Mouse (Mus musculus): ENCODE measurements at regions not wholly inside any gene's neighbourhood (a gene's known extent, or its start where the extent isn't known, plus 50 kb on each side); places are given as distances from the start of the nearest gene placed in this dataset.
"Not testable (repeated sequence)": the region's sequence is repeated elsewhere in the genome, so short reads cannot be mapped to it uniquely, and the experiment has no call there.

GRCm38 (mm10) chr7:122820587-122821535 lies 144.6 kb upstream of the Rbbp6 start:
- peak; percentile 87 for ATAC-seq (ENCODE audit: low read depth)
- peak overlapping the region; percentile 68 for H3K27ac ChIP-seq (ENCODE audit: low read length)
- H3K9ac ChIP-seq (ENCODE audit: low read length): no peak overlapping the region
- no peaks in the 10 kb centered on the region for H3K27me3 ChIP-seq (ENCODE audit: control insufficient read depth, insufficient read depth, low read depth, low read length)
- H3K4me1 ChIP-seq (replicated peaks; ENCODE audit: control insufficient read depth, insufficient read depth, low read length): no peaks in the 10 kb centered on the region
- no peak overlapping the region for H3K4me2 ChIP-seq (ENCODE audit: low read depth, low read length)
- H3K36me3 ChIP-seq (ENCODE audit: control insufficient read depth, insufficient read depth, low read length): no peaks in the 10 kb centered on the region
- 69% methylated on average over 12 of the region's 12 CpGs for WGBS
- H3K4me3 ChIP-seq (ENCODE audit: low read length): no peak overlapping the region
- no peaks in the 10 kb centered on the region for H3K9me3 ChIP-seq (ENCODE audit: control insufficient read depth, low read length)

DNA sequence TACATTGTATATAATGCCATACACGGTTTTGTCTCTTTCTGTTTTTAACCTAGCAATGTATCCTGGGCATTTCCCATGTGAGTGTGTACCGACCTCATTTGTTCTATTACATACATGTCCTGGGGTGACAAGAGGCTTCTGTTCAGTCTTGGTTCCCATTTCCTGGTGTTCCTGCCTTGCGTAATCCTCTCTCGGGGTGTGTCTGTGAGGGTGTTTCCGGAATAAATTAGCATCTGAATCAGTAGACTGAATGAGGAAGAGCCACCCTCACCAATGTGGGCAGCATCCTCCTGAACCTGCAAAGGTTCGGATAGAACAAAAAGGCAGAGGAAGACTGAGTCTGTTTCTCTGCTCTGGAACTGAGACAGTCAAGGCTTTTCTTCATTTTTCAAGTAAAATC lies 142.1 kb upstream of the Rbbp6 start:
- H3K9ac ChIP-seq (ENCODE audit: low read length): no peak overlapping the region
- H3K4me3 ChIP-seq (ENCODE audit: low read length): no peak overlapping the region
- no peaks in the 10 kb centered on the region for H3K9me3 ChIP-seq (ENCODE audit: control insufficient read depth, low read length)
- H3K27ac ChIP-seq (ENCODE audit: low read length): no peak overlapping the region
- ATAC-seq (ENCODE audit: low read depth): no peak
- no peaks in the 10 kb centered on the region for H3K4me1 ChIP-seq (replicated peaks; ENCODE audit: control insufficient read depth, insufficient read depth, low read length)
- H3K27me3 ChIP-seq (ENCODE audit: control insufficient read depth, insufficient read depth, low read depth, low read length): no peaks in the 10 kb centered on the region
- WGBS: 69% methylated on average over 6 of the region's 6 CpGs
- H3K36me3 ChIP-seq (ENCODE audit: control insufficient read depth, insufficient read depth, low read length): no peaks in the 10 kb centered on the region
- H3K4me2 ChIP-seq (ENCODE audit: low read depth, low read length): no peak overlapping the region

- H3K4me3 ChIP-seq (ENCODE audit: low read length): no peak overlapping the region
- WGBS: 82% methylated on average over 3 of the region's 3 CpGs
- H3K4me1 ChIP-seq (replicated peaks; ENCODE audit: control insufficient read depth, insufficient read depth, low read length): no peaks in the 10 kb centered on the region
- no peaks in the 10 kb centered on the region for H3K36me3 ChIP-seq (ENCODE audit: control insufficient read depth, insufficient read depth, low read length)
- H3K9me3 ChIP-seq (ENCODE audit: control insufficient read depth, low read length): no peaks in the 10 kb centered on the region
- no peak overlapping the region for H3K9ac ChIP-seq (ENCODE audit: low read length)
- H3K27ac ChIP-seq (ENCODE audit: low read length): no peak overlapping the region
- H3K4me2 ChIP-seq (ENCODE audit: low read depth, low read length): no peak overlapping the region
- no peaks in the 10 kb centered on the region for H3K27me3 ChIP-seq (ENCODE audit: control insufficient read depth, insufficient read depth, low read depth, low read length)
- ATAC-seq (ENCODE audit: low read depth): no peak
These were observed 126.4 kb upstream of the Rbbp6 start for GRCm38 (mm10) chr7:122839091-122839490.

- Histone ChIP-seq H3K9me3 (ENCODE audit: control insufficient read depth, low read length) (no peaks in the 10 kb centered on the region), H3K36me3 (ENCODE audit: control insufficient read depth, insufficient read depth, low read length) (no peaks in the 10 kb centered on the region), H3K4me3 (ENCODE audit: low read length) (no peak overlapping the region), H3K27me3 (ENCODE audit: control insufficient read depth, insufficient read depth, low read depth, low read length) (no peaks in the 10 kb centered on the region), H3K9ac (ENCODE audit: low read length) (no peak overlapping the region), H3K4me1 (replicated peaks; ENCODE audit: control insufficient read depth, insufficient read depth, low read length) (no peaks in the 10 kb centered on the region), H3K27ac (ENCODE audit: low read length) (no peak overlapping the region), H3K4me2 (ENCODE audit: low read depth, low read length) (no peak overlapping the region)
- no peak for ATAC-seq (ENCODE audit: low read depth)
- 79% methylated on average over 2 of the region's 2 CpGs for WGBS
These were observed 120.7 kb upstream of the Rbbp6 start for GRCm38 (mm10) chr7:122844831-122845230.

DNA sequence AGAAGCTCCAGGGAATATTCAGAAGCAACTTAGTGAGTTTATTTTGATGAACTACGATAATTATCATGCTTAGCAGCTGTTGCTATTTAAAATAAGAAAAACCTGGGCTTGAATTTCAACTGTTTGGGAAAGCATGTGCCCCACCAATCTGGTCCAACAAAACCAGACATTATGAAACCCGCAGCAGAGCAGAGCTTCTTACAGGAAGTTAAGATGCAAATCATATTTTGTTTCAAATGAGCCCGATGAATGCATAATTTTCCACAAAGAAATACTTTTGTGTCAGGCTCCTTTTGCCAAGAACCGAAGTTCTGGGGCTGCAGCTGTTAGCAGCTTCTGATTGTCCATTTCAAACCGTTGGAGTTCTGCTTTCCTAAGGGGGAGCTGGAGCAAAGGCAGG lies 118.1 kb upstream of the Rbbp6 start:
- WGBS: 62% methylated on average over 5 of the region's 5 CpGs
- no peaks in the 10 kb centered on the region for H3K4me1 ChIP-seq (replicated peaks; ENCODE audit: control insufficient read depth, insufficient read depth, low read length)
- no peak for ATAC-seq (ENCODE audit: low read depth)
- H3K9ac ChIP-seq (ENCODE audit: low read length): no peak overlapping the region
- H3K4me3 ChIP-seq (ENCODE audit: low read length): no peak overlapping the region
- no peaks in the 10 kb centered on the region for H3K36me3 ChIP-seq (ENCODE audit: control insufficient read depth, insufficient read depth, low read length)
- H3K27ac ChIP-seq (ENCODE audit: low read length): no peak overlapping the region
- no peaks in the 10 kb centered on the region for H3K27me3 ChIP-seq (ENCODE audit: control insufficient read depth, insufficient read depth, low read depth, low read length)
- no peak overlapping the region for H3K4me2 ChIP-seq (ENCODE audit: low read depth, low read length)
- H3K9me3 ChIP-seq (ENCODE audit: control insufficient read depth, low read length): no peaks in the 10 kb centered on the region

GRCm38 (mm10) chr7:122873386-122873785 lies 92.1 kb upstream of the Rbbp6 start:
- no peaks in the 10 kb centered on the region for H3K36me3 ChIP-seq (ENCODE audit: control insufficient read depth, insufficient read depth, low read length)
- no peak overlapping the region for H3K27ac ChIP-seq (ENCODE audit: low read length)
- no peak overlapping the region for H3K4me3 ChIP-seq (ENCODE audit: low read length)
- no peak overlapping the region for H3K9ac ChIP-seq (ENCODE audit: low read length)
- H3K4me1 ChIP-seq (replicated peaks; ENCODE audit: control insufficient read depth, insufficient read depth, low read length): no peaks in the 10 kb centered on the region
- no peaks in the 10 kb centered on the region for H3K9me3 ChIP-seq (ENCODE audit: control insufficient read depth, low read length)
- ATAC-seq (ENCODE audit: low read depth): no peak
- no peaks in the 10 kb centered on the region for H3K27me3 ChIP-seq (ENCODE audit: control insufficient read depth, insufficient read depth, low read depth, low read length)
- 28% methylated on average over 2 of the region's 2 CpGs for WGBS
- no peak overlapping the region for H3K4me2 ChIP-seq (ENCODE audit: low read depth, low read length)

- Histone ChIP-seq H3K4me2 (ENCODE audit: low read depth, low read length) (no peak overlapping the region), H3K27me3 (ENCODE audit: control insufficient read depth, insufficient read depth, low read depth, low read length) (no peaks in the 10 kb centered on the region), H3K4me1 (replicated peaks; ENCODE audit: control insufficient read depth, insufficient read depth, low read length) (no peaks in the 10 kb centered on the region), H3K27ac (ENCODE audit: low read length) (no peak overlapping the region), H3K9me3 (ENCODE audit: control insufficient read depth, low read length) (no peaks in the 10 kb centered on the region), H3K4me3 (ENCODE audit: low read length) (no peak overlapping the region), H3K9ac (ENCODE audit: low read length) (no peak overlapping the region), H3K36me3 (ENCODE audit: control insufficient read depth, insufficient read depth, low read length) (no peaks in the 10 kb centered on the region)
- no peak for ATAC-seq (ENCODE audit: low read depth)
- 79% methylated on average over 6 of the region's 6 CpGs for WGBS
These were observed 89.2 kb upstream of the Rbbp6 start for GRCm38 (mm10) chr7:122876286-122876685.

GRCm38 (mm10) chr7:122881890-122882500 lies 83.5 kb upstream of the Rbbp6 start:
- H3K4me1 ChIP-seq (replicated peaks; ENCODE audit: control insufficient read depth, insufficient read depth, low read length); H3K27ac ChIP-seq (ENCODE audit: low read length); H3K9ac ChIP-seq (ENCODE audit: low read length); ATAC-seq (ENCODE audit: low read depth); H3K27me3 ChIP-seq (ENCODE audit: control insufficient read depth, insufficient read depth, low read depth, low read length); H3K9me3 ChIP-seq (ENCODE audit: control insufficient read depth, low read length); H3K4me3 ChIP-seq (ENCODE audit: low read length); H3K4me2 ChIP-seq (ENCODE audit: low read depth, low read length); H3K36me3 ChIP-seq (ENCODE audit: control insufficient read depth, insufficient read depth, low read length): not testable (repeated sequence)
- 89% methylated on average over 3 of the region's 3 CpGs for WGBS

DNA sequence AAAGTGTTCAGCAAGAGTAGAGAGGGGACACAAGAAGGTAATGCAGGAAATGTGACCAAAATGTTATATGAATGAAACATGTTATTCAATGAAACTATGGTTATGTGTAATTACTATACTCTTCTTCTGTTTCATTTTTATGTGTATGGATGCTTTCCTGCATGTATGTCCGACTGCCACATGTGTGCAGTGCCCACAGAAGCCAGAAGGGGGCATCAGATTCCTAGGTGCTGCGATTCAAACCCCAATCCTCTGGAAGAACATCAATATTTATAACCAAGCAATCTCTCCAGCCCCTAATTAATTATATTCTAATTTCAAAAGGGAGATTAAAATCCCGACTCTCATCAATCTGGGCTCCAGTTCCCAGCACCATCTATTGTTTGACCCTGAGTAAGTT lies 78.7 kb upstream of the Rbbp6 start:
- Histone ChIP-seq H3K27ac (ENCODE audit: low read length) (no peak overlapping the region), H3K27me3 (ENCODE audit: control insufficient read depth, insufficient read depth, low read depth, low read length) (no peaks in the 10 kb centered on the region), H3K4me3 (ENCODE audit: low read length) (no peak overlapping the region), H3K9ac (ENCODE audit: low read length) (no peak overlapping the region), H3K9me3 (ENCODE audit: control insufficient read depth, low read length) (no peaks in the 10 kb centered on the region), H3K36me3 (ENCODE audit: control insufficient read depth, insufficient read depth, low read length) (no peaks in the 10 kb centered on the region), H3K4me1 (replicated peaks; ENCODE audit: control insufficient read depth, insufficient read depth, low read length) (no peaks in the 10 kb centered on the region), H3K4me2 (ENCODE audit: low read depth, low read length) (no peak overlapping the region)
- ATAC-seq (ENCODE audit: low read depth): no peak
- WGBS: 75% methylated on average over 3 of the region's 3 CpGs

Measured in lung, embryonic 16.5 days (tissue).